Mouse (Mus musculus) cerebellum, postnatal 4 days (tissue): ENCODE results near the gene Tmprss12.
"Not testable (repeated sequence)": the region's sequence is repeated elsewhere in the genome, so short reads cannot be mapped to it uniquely, and the experiment has no call there.

Experiments
- DNase-seq, 2 experiments: peaks; one replicate each; pipeline ENCODE4 v3.0.0; 2022; ENCODE audit warnings: low spot score in 2 of 2, mixed read lengths in 1 of 2

Gene Tmprss12

DNA sequence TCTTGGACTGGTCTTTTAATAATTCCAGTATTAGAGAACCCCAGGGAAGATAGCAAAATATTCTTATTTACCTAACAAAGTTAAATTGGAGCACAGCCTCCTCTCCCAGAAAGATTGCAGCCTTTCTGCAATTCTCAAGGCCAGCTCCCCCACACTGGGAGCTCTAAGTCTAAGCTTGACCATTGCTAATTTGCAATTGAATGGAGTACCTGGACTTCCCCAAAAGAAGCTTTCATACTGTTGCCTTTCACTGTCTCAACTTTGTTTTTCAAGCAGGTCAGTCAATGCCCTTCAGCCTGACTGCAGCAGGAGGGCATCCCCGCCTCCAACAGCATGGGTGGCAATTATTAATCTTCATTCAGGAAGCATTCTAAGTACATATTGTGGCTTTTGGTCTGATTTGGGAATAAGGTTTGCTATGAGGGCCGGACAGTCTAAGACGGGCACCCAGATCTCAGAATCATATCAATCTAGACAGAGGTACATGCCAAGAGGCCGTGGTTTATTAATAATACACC lies 6.8 kb upstream of the Tmprss12 start:
- DNase-seq, result not testable (repeated sequence)

- no peak for DNase-seq
Observed at GRCm38 (mm10) chr15:100274790-100275559, 5.7 kb upstream of the Tmprss12 start.

- DNase-seq, result no peak
Observed at GRCm38 (mm10) chr15:100276403-100276802, 4.2 kb upstream of the Tmprss12 start.

DNA sequence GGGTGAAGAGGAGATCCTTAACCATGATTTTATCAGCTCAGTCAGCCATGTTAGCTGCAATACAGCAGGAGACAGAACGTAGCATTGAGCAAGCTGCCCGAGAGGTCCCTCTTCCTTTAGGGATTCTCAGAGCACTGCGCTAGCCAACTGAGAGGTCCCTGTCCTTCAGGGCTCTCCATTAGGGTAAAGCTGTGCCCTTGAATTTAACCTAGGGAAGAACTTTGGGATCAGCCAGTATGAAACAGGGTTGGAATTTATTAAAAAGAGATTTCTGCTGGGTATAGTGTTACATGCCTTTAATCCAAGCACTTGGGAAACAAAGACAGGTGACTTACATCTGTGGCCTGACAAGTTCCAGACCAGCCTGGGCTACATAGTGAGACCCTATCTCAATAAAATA lies 3.1 kb upstream of the Tmprss12 start:
- no peak for DNase-seq

GRCm38 (mm10) chr15:100288980-100289379 lies 8.3 kb downstream of the Tmprss12 start:
- DNase-seq, result no peak

GRCm38 (mm10) chr15:100290858-100291257 lies 10.2 kb downstream of the Tmprss12 start:
- no peak for DNase-seq

- DNase-seq, result no peak
Observed at GRCm38 (mm10) chr15:100292326-100292725, 11.7 kb downstream of the Tmprss12 start.

GRCm38 (mm10) chr15:100297856-100298255 lies 17.2 kb downstream of the Tmprss12 start:
- no peak for DNase-seq

DNA sequence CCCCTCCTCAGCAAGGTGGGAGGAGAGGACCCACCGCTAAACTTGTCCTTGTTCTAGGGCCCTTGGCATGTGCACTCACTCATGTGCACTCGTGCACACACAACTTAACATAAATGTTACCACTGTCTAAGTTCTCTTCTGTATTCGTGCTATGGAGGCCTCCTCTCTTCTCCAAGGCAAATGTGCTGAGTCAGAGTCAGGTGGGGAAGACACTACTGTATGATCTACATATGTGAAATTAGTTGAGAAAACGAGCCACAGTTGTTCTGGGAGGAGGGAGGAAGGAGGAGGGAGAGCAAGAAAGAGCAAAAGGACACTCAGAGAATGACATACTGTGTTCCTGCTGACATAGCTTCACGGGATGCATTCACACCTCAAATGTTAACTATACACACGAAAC lies 19.9 kb downstream of the Tmprss12 start:
- DNase-seq, result no peak

DNA sequence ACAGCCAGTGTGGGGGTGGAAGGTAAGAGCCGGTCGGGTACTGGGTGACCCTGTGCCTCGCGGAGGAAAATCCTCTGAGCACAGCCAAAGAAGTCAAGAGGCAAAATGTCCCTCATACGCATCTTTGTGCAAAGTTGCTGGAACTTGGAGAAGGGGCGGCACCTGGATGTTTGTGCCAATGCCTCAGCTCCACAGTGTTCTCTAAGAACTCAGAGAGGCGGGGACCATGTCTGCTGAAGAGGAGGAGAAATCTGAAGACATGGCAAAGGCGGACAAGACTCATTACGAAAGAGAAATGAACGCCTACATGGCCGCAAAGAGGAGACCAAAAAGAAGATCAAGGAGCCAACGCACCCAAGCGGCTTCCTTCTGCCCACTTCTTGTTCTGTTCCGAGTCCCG lies 20.9 kb downstream of the Tmprss12 start:
- no peak for DNase-seq

DNA sequence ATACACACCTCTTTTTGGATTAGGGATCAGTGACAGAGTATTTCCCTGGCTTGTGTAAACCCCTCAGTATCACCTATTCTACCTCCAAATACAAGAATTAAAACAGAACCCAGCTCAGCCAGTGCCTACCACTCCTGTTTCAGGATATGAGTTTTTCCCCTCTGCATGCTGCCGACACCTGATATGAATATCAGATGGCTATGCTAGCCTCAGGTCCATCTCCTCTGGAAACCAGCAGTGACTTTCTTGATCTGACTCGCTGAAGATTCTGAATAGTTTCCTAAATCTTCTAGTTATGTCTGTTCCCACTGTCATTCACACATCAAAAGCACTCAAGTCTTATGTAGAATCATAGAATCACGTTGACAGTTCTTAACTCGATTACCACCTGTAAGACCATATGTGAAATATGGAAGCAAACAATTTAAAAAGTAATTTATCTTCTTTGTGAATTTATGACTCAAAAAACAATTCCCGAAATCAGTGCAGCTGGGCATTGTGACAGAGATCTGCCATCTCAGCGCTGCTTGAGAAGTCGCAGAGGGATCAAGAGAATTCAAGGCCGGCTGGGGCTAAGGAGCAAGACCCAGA lies 22.9 kb downstream of the Tmprss12 start:
- no peak for DNase-seq

GRCm38 (mm10) chr15:100304019-100304991 lies 23.7 kb downstream of the Tmprss12 start, which contains the start of gene Mettl7a1:
Gene Mettl7a1, plus strand, starts transcription at chr15:100304140.
- DNase-seq, result peak; percentile 31 to 75

DNA sequence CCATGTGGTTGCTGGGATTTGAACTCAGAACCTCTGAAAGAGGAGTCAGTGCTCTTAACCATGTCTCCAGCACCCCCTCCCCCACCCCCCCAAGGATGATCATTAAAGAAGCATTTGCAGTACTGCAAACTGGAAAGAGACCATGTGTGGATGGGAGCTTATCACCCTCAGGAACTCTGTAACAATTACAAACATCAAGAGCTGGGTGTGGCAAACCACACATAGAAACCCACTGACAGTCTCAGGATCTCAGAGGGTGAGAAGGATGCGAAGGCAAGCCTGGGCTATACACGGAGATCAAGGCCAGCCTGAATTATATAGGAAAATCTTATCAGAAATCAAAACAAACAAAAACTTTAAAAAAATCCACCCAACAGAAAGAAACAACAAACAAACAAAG lies 25.6 kb downstream of the Tmprss12 start:
- DNase-seq, result no peak

GRCm38 (mm10) chr15:100307438-100308096 lies 26.9 kb downstream of the Tmprss12 start:
- DNase-seq, result not testable (repeated sequence)

GRCm38 (mm10) chr15:100312346-100312745 lies 31.7 kb downstream of the Tmprss12 start:
- DNase-seq, result no peak

GRCm38 (mm10) chr15:100314448-100315145 lies 34.0 kb downstream of the Tmprss12 start:
- DNase-seq, result no peak

GRCm38 (mm10) chr15:100318014-100318671 lies 37.5 kb downstream of the Tmprss12 start:
- DNase-seq, result not testable (repeated sequence)

- no peak for DNase-seq
Observed at GRCm38 (mm10) chr15:100319884-100320283, 39.2 kb downstream of the Tmprss12 start.

DNA sequence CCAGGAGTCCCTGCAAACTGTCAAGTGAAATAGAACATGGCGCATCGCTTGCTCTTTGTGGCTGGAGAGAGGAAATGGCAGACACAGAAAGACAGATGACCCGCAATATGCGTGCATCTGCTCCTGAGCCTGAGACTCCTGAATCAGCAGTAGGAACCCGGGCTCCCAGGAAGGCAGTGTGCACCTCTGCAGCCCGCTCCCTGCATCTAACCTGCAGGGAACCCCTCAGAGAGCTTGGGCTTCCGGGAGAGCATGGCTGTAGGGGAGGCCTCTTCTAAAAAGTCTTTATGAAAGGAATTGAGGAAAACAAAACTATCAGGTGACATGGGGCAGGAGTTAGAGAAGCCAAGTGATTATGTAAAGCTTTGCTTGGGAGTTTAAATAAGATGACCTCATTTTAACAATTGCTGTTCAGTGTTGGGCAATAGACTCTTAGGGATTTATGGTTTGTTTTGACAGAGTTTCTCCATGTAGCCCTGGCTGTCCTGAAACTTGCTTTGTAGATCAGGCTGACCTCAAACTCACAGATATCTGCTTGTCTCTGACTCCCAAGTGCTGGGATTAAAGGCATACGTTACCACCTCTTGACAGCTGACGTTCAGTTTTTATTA lies 39.8 kb downstream of the Tmprss12 start:
- DNase-seq, result no peak

DNA sequence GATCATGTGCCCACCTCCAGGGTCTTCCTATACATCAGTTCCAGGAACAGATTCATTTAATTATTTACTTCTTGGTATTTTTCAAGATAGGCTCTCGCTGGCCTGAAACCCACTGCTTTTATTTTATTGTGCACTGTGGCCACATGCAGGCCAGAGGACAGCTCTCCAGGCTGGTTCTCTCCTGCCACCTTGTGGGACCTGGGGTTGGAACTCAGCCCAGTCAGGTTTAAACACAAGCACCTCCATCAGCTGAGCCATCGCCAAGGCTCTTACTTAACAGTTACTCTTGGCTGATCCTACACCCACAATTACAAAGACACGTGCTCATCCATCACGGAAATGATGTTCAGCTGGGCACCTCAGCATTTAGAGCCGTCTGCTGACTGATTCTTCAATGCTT lies 40.5 kb downstream of the Tmprss12 start:
- peak in 1 of 2 experiments; percentile 9 for DNase-seq
